Mouse (Mus musculus): ENCODE measurements at regions not wholly inside any gene's neighbourhood (a gene's known extent, or its start where the extent isn't known, plus 50 kb on each side); places are given as distances from the start of the nearest gene placed in this dataset.
A peak's percentile ranks its signal among the peaks of the same experiment; 100 is the strongest.

DNA sequence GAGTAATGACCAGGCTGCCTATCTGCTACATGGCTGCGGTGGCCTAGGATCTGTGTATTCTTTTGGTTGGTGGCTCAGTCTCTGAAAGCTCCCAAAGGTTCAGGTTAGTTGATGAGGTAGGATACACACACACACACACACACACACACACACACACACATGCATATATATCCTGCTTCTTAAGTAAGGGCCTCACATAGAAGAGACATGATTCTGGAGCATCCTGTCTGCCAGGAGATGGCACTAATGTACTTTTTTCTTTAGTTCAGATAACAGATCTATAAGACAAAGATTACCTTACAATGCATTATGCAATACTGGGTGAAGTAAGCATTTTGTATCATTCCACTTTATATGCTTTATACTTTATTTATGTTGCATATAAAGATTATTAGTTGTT is 149.8 kb downstream of the Ankrd7 start:
- Histone ChIP-seq H3K9me3 (ENCODE audit: low read length) (no peaks in the 10 kb centered on the region), H3K4me3 (ENCODE audit: low read length) (no peak overlapping the region), H3K9ac (replicated peaks; ENCODE audit: low read length) (no peak overlapping the region), H3K4me2 (ENCODE audit: low read depth, low read length) (no peak overlapping the region), H3K27me3 (ENCODE audit: insufficient read depth, low read length) (no peaks in the 10 kb centered on the region), H3K36me3 (ENCODE audit: insufficient read depth, low read length) (no peaks in the 10 kb centered on the region), H3K4me1 (ENCODE audit: insufficient read depth, low read length) (no peaks in the 10 kb centered on the region), H3K27ac (no peak overlapping the region)
- DNase-seq (ENCODE audit: low spot score) (peak; percentile 72), ATAC-seq (peak; percentile 47; the same call in 1 of the 2 replicates)
- 86% methylated on average over 1 of the region's 1 CpGs for WGBS
- TF ChIP-seq CTCF (IDR thresholded peaks at IDR 0.05; ENCODE audit: low read depth): peak; percentile 62

DNA sequence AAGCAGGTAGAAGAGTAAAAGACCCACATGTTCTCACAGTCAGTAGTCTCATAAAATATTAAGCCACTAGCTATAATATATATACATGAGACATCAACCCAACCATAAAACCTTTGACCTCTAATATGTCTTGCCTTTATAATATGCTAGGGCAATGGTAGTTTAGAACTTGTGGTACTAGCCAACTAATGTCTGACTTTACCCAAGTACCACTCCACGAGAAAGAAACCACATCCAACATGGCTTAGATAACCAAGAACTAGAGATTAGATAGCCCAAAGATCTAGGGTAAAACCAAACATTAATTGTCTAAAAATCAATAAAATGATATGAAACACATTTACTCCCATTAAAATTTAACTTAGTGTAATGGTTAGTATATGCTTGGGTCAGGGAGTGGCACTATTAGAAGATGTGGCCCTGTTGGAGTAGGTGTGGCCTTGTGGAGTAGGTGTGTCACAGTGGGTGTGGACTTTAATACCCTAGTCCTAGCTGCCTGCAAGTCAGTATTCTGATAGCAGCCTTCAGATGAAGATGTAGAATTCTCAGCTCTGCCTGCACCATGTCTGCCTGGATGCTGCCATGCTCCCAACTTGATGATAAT is 152.2 kb downstream of the Ankrd7 start:
- Histone ChIP-seq H3K36me3 (ENCODE audit: insufficient read depth, low read length) (no peaks in the 10 kb centered on the region), H3K27me3 (ENCODE audit: insufficient read depth, low read length) (no peaks in the 10 kb centered on the region), H3K4me3 (ENCODE audit: low read length) (no peak overlapping the region), H3K9me3 (ENCODE audit: low read length) (no peaks in the 10 kb centered on the region), H3K4me1 (ENCODE audit: insufficient read depth, low read length) (no peaks in the 10 kb centered on the region), H3K4me2 (ENCODE audit: low read depth, low read length) (no peak overlapping the region), H3K9ac (replicated peaks; ENCODE audit: low read length) (no peak overlapping the region), H3K27ac (no peak overlapping the region)
- no peak for ATAC-seq
- 80% methylated on average over 1 of the region's 1 CpGs for WGBS
- no peak for TF ChIP-seq CTCF (IDR thresholded peaks at IDR 0.05; ENCODE audit: low read depth)
- no peak for DNase-seq (ENCODE audit: low spot score)

- no peak for TF ChIP-seq CTCF (IDR thresholded peaks at IDR 0.05; ENCODE audit: low read depth)
- H3K4me2 ChIP-seq (ENCODE audit: low read depth, low read length): no peak overlapping the region
- H3K4me3 ChIP-seq (ENCODE audit: low read length): no peak overlapping the region
- no peaks in the 10 kb centered on the region for H3K27me3 ChIP-seq (ENCODE audit: insufficient read depth, low read length)
- H3K4me1 ChIP-seq (ENCODE audit: insufficient read depth, low read length): no peaks in the 10 kb centered on the region
- ATAC-seq (no peak), DNase-seq (ENCODE audit: low spot score) (no peak)
- 61% methylated on average over 1 of the region's 1 CpGs for WGBS
- no peak overlapping the region for H3K9ac ChIP-seq (replicated peaks; ENCODE audit: low read length)
- no peak overlapping the region for H3K27ac ChIP-seq
- no peaks in the 10 kb centered on the region for H3K9me3 ChIP-seq (ENCODE audit: low read length)
- no peaks in the 10 kb centered on the region for H3K36me3 ChIP-seq (ENCODE audit: insufficient read depth, low read length)
These were observed 168.2 kb downstream of the Ankrd7 start for GRCm38 (mm10) chr6:19034268-19034667.

Measured in hindbrain, postnatal 0 days (tissue).